Mouse (Mus musculus): ENCODE results near the gene Ubap1l. TPM values are rescaled to one million over a fixed set of nuclear protein-coding genes. Genes with fewer than 3 reads are reported as not detected.

Gene Ubap1l
- total RNA-seq, 4 experiments from 2014 or later = 4.0 to 5.0 (median 4.7) TPM

DNA sequence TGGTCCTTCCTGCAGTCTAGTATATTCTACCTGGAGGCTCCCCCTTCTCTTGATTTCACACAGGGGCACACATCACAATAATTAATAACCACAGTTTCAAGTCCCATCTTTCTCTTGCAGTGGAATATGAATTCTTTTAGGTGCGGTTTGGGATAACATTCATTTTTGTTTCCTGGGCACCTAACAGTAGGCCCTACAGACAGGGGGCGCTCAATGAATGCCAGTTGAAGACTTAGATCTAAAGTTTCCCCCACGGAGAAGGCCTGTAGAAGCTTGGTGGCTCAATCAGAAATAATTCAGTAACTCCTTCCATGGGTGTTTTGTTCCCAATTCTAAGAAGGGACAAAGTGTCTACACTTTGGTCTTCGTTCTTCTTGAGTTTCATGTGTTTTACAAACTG is 11.6 kb downstream of the Ubap1l start:
- no peak for DNase-seq (ENCODE audit: low spot score in 2 of 2)

DNA sequence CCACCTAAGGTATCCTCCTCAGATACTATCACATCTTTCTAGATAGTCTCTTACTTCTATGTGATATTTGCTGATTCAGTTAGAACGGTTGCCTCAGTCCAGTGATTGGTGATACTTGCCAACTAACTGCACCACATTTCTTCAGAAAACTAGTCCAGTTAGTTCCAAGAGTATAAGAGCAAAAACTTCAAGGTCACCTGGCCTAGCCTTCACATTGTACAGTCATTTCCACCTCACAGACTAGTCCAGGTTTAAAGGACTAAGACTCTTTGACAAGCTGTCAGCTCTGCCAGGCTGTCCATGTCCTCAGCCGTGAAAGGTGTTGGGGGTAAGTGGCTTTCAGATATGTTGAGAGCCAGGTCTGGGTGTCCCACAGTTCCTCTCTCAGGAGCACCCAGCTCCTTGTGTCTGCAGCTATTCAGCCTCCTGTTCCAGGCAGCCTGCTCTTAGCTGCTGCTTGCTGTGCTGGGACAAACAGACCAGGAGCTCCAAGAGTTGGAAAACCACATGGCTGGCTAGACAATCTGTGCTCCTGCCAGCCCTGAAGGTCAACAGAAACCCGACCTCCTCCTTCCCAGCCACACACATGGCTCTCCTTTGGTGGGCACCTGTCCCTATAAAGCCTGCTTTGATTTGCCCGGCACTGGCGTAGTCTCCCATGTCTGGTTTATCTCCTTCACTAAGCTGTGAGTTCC is 13.8 kb downstream of the Ubap1l start:
- no peak for DNase-seq (ENCODE audit: low spot score in 2 of 2)

DNA sequence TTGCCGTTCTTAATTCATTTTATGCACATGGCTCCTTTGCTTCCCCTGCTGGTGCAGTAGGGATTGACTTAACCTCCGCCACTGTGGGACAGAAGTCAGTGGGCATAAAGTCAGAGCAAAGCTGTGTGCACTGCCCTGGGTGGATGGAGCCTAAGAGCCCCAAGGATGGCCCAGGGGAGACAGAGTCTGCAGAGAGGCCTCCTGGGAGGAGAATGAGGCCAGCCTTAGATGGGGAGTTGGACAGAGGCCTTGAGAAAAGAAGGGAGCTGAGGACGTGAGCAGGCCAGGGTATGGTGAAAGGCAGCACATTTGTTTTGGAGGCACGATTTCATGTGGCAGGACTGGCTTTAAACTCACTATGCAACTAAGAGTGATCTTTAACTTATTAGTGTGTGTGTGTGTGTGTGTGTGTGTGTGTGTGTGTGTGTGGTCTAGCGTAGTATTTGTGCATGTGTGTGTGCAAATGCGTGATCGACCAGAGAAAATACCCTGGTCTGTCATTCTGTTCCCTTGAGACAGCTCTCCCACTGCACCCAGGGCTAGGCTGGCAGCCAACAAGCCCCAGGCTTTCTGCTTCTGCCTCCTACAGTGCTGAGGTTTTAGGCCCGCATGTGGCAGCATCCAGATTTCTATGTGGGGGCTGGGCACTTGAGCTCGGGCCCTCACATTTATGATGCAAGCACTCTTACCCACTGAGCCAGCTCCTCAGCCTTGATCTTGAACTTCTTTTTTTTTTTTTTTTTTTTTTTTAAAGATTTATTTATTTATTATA is 14.5 kb downstream of the Ubap1l start:
- peak; percentile 30 to 78 for DNase-seq (ENCODE audit: low spot score in 2 of 2)

DNA sequence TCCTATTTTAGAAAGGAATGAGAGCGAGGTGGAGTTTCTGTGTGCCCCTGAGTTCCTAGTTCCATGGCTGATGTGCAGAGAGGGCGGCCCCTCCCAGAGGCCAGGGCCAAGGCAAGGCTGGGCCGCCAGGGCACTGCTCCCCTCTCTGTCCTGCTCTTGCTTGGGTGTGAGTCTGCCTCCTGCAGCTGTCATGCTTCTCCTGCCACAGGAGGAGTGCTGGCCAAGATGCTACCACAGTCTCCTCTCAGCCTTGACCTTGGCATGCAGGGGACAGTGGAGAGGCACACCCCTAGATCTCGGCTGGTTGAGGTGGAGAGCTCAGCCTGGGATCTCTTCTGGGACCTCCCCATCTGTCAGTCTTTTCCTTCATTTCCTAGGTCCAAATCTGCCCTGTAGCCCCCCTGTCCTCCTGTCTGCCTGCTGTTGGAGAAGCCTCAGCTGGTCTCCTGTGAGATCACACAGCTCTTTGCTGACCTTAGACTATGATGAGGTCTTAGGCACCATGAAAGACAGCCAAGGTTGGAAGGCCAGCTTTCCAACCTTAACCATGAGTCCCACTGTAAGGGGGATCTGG is 20.3 kb downstream of the Ubap1l start:
- DNase-seq (ENCODE audit: low spot score in 2 of 2) = no peak

DNA sequence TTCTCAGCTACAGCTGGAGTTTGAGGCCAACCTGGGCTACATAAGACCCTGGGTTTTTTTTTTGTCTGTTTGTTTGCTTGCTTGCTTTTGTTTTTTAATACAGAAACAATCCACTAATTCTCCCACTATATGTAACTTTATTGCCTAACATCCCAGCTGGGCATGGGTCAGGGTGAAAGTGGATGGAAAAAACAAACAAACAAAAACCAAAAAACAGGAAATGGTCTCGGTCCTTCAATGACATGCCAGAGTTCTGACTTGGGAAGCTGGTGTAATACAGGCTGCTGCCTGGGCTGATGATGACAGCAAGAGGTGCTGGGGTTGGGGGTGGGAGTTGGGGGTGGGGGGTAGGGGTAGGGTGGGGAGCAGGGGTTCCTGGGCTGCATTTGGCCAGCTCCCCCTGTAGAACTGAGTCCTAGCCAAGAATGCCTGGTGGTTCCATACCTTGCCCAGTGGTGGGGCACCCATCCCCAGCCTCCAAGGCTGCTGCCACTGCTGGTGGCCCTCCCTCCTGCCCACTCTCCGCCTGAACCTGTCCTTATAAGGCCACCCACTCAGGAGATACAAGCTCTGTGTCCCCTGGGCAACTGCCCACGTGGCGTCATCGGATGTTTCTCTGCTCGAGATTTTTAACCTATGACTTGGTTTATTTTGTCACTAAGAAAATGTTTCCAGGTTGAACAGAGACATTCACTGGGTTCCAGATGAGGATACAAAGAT is 21.4 kb downstream of the Ubap1l start:
- no peak for DNase-seq (ENCODE audit: low spot score in 2 of 2)

DNA sequence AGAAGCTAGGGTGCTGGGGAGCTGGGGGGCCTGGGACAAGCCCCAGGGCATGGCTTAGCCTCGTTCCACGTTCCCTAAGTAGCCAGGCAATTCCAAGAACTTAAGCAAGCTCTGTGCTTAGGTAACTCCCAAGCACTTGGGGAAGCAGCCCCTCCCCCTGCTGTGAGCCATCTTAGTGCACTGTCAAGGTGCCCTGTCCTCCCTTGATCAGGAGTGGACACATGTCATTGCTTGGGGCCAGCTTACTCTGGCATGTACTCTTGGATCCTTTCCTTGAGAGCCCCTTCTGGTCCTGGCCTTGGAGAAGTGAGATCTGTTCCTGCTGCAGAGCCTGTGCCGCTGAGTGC is 21.9 kb downstream of the Ubap1l start:
- DNase-seq (ENCODE audit: low spot score in 2 of 2) = no peak

DNA sequence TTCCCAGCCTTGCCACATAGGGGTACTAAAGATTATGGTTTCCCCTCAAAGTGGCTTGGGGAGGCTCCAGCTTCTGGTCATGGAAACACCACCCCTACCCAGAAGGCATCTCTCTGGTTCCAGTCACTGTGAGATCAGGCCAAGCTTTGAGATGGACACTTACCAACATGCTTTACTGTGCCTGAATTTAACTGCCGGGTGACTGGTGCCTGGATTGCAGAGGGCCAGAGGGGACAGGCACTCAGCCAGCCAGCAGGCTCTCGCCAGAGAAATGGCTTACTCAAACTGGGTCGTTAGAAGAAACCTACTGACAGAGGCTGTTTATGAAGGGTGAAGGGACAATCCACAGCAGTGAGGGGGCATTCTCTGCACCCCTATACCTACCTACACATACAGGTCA is 23.4 kb downstream of the Ubap1l start:
- DNase-seq (ENCODE audit: low spot score in 2 of 2) = no peak

DNA sequence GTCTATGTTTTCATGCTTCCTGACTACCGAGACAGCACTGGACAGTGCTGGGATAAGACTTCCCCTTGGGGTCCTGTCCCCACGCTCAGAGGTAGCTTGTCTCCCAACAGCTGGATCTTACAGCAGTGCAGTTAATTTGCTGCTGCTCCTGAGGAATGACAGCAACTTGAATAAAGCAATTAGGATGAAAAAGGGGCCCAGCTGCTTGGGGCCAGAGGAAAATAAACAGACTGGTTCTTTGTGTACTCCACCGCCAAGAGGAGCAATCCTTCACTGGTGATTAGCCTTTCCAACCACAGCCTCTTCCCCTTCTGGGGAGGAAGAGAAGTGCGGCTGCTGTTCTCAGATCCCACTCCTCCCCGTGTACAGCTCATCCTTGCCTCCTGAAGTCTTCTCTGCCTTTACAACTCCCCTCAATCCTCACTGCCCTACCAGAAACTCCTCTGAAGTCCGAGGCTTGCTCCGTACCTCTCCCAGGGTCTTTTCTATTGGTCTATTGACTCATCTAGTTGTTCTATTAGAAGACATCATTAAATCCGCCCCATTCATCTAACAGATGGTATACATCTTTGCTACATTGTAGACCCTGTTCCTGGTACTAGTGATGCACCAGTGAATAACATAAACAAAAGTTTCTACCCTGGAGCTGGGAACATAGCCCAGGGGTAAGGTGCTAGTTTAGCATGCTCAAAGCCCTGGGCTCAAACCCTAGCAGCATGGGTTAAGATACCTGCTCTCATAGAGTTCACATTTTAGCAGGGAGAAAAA is 25.7 kb downstream of the Ubap1l start:
- no peak for DNase-seq (ENCODE audit: low spot score in 2 of 2)

DNA sequence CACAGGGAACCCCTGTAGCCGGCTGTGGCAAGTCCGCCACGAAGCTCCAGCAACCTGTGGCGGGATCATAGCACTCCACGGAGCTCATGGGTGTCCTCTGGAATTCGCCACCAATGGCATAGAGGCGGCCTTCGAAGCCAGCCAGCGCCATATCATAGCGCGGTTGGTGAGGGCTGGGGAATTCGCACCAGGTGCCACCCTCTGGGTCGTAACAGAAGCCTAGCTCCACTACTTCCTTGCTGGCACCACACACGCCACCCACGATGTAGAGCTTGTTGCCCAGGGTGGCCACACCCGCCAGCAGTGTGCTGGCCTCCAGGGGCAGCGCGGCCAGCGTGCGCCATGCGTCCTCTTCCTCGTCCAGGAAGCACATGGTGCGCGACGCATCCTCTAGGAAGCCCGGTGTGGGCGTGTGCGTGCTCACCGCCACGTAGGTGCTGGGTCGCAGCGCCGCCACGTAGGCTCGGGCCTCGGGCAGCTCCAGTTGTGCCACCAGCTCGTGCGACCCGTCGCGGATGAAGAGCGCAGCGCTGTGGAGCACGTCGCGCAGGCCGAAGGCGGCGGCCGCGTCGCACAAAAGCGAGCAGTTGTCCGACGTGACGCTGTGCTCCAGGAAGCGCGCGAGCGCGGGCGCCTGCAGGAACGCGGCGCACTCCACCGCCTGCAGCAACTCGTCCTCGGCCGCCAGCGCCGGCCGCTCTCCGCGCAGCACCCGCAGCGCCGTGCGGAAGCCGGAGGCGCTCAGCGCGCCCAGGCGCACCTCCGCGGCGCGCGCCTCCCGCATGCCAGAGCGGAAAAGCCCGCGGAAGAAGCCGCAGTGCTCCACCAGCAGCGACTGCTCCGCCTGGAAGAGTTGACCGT is 30.1 kb downstream of the Ubap1l start:
- DNase-seq (ENCODE audit: low spot score in 2 of 2) = no peak

DNA sequence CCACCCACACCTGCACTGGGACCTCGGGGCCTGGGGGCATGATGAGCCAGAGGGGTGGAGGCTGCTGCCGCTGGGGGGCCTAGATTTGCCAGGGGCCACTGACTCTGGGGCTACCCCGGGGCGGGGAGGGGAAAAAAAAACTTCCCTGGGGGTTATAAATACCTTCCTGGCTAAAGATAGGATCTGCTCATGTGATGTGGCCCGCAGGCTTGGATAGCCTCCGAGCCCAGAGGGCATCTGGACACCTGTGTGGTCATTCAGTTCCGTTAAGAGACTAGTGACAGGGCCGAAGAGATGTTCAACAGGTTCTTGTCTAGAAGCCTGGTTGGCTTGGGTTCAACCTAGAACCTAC is 30.7 kb downstream of the Ubap1l start, which contains the start of gene Kbtbd13:
TSS of gene Kbtbd13 (minus strand) at position 40 of the 352 bp plus-strand sequence.
- DNase-seq (ENCODE audit: low spot score in 2 of 2) = no peak

DNA sequence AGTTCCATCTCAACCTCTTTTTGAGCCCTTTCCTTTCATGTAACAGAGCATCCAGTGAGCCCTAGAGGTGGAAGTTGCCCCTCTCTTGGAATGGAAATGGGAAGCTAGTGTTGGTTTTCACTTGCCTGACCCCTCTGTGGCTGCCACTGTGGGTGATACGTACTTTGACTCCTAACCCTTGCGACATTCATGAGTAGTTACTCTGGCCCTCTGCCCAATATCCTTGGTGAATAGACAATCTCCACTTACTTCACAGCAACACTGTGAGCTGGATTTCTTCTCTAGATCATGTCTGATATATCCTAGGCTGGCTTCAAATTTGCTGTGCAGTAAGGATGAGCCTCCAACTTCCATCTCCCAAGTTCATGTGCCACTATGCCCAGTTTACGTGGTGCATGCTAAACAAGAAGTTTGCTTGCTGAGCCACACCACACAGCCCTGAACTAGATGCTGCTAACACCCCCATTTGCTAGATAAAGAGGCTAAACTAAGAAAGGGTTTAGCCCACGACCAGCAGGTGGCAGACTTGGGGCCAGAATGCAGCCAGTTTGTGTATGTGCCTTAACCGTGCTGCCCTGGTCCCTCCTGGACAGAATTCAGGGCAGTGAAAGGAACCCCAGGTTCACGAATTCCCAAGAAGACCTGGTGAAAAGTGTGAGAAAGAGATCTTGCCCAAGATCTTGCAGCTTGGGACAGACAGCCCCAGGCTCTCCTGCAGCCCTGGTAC is 32.0 kb downstream of the Ubap1l start:
- DNase-seq (ENCODE audit: low spot score in 2 of 2) = peak in 1 of 2 experiments; percentile 53

DNA sequence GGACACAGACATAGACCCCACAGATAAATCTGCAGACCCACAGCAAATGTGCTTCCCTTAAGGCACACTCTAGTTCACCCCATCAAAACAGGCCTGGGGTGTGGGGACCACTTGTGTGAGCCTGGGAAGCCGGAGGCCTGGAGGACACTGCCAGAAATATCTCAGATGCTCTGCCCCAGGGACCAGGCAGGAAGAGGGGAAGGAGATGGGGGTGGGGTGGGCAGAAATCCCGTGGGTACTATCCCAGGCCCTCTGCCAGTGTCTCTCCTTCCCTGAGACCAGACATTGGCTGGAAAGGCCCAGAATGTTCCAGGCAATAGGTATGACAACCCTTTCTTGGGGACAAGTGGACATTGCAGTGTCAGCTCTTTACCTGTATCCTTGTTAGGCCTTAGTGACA is 32.8 kb downstream of the Ubap1l start:
- no peak for DNase-seq (ENCODE audit: low spot score in 2 of 2)

DNA sequence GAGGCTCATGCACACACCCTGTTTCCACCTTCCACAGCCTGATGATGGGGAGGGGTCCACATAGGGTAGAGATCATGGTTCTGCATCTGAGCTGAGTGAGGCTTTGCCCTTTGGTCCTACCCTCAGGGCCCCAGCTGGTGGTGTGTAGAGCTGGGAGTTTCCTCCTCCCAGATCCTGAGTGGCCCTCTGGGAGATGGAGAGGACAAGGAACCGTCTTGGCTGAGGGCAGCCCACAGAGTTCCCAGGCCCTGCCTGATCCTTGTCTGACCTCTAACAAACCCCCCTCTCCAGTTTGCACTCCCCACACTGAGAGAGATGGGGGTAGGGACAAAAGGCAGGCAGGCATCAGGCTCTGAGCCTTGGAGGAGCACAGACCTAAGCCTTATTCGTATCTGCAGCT is 33.5 kb downstream of the Ubap1l start:
- DNase-seq (ENCODE audit: low spot score in 2 of 2) = no peak

DNA sequence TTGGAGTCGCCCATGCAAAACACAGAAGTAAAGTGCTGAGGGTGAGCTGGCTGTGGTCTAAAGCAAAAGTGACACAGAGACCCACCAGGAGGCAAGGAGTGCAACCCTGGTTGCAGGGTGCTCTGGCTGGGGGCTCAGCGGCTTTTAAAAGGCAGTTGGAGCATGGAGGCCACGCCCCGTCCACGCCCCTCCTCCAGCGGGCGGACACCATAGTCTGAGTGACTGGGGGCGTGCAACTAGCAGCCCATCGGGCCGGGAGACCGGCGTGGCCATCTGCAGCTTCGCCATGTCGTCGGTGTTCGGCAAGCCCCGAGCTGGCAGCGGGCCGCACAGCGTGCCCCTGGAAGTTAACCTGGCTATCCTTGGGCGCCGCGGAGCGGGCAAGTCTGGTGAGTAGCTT is 37.4 kb downstream of the Ubap1l start, which contains the start of gene Rasl12:
TSS of gene Rasl12 (plus strand) at position 228 of the 400 bp plus-strand sequence.
- DNase-seq (ENCODE audit: low spot score in 2 of 2) = peak in 1 of 2 experiments; percentile 34

DNA sequence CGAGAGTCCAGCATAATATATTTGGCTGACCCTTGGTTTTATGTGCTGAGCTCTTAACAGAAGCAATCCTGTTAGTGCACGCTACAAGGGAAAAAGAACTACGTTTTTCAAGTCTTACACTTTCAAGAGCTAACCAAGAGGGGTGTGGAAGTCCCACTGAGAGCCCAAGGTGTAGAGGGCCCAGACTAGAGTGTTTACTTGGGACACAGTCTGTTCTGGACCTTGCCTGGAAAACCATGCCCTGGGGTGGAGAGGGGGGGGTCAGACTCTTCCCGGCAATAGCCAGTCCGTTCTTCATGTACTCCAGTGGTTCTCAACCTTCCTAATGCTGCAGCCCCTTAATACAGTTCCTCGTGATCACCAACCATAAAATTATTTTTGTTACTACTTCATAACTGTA is 39.1 kb downstream of the Ubap1l start:
- DNase-seq (ENCODE audit: low spot score in 2 of 2) = no peak

DNA sequence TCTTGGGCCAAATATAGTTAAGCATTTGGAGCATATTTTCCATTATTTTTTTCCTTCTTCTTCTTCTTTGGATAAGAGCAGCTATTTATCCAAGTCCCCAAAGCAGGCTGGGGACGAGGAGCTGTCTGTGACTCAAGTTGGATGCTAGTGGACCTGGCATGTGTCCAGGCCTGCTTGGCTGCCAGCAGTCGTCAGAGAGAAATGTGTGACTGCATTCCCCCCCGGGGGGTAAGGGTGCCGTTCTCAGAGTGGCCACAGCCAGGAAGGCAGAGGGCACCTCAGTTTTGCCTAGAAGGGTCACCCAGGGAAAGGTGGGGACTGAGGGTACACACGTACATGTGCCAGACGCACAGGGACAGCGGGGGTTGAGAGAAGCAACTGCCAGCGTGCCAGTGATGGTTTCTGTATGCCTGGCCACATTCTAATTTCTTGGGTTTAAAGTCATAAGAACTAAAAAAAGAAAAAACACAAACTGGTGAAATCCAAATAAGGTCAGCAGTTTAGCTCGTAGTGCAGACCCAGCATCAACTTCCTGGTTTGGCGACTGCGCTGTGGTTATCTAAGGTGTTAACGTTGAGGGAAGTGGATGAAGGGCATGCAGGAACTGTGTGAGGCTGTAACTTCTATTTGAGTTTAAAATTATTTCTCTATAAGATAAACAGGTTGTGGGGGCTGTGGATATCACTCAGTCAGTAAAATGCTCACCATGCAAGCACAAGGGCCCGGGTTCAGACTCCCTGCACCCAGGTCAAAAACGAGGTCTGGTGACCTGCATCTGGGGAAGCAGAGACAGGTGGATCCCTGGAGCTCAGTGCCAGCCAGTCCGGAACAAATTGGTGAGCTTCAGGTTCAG is 43.7 kb downstream of the Ubap1l start:
- peak; percentile 41 to 46 for DNase-seq (ENCODE audit: low spot score in 2 of 2)

DNA sequence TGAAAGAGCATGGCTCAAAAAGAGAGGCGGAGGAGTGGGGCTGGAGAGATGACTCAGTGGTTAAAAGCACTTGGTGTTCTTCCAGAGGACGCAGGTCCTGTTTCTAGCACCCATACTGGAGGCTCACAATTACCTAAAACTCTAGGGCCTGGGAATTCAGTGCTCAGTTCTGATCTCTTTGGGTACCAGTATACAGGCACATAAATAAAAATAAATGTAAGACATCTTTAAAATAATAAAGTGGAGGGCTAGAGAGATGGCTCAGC is 44.3 kb downstream of the Ubap1l start:
- DNase-seq (ENCODE audit: low spot score in 2 of 2) = no peak

DNA sequence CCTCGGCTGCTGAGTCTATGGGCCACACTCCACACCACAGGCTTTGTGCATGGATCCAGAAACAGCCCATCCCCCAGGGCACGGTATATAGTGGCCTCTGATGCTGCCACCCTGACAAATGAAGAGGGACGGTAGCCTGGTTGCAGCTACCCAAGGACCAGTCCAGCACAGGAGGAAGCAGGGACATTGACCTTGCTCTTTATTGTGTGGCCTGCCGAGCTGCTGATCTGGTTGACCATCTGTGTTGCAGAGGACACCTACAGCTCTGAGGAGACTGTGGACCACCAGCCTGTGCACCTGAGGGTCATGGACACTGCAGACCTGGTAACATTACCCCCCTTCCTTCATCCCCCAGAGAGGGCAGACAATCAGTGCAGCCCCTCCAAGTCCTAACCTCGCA is 46.5 kb downstream of the Ubap1l start:
- DNase-seq (ENCODE audit: low spot score in 2 of 2) = no peak

DNA sequence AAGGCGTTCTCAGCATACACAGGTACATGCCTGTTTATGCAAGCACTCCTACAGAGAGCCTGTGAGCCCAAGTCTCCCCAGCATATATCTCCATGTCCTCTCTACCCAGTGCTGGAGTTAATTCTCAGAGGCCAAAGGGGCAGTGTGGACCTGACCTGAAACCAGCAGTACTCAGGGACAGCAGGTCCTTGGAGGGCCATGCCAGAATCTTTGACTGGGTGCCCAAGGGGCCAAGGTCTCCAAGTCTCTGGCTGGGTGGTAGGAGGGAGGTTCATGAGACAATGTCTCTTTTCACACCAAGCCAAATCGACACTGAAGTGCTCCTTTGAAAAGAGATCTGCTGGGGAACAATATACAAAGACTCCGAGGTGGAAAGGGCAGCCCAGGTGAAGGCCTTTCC is 47.0 kb downstream of the Ubap1l start:
- DNase-seq (ENCODE audit: low spot score in 2 of 2) = no peak
